Mouse (Mus musculus): ENCODE measurements around the gene Cftr. TPM values are rescaled to one million over a fixed set of nuclear protein-coding genes. Genes with fewer than 3 reads are reported as not detected.
A peak's percentile ranks its signal among the peaks of the same experiment; 100 is the strongest.

The Cftr gene
- polyA plus RNA-seq, 1 experiment from 2014 or later = 7.4 TPM

DNA sequence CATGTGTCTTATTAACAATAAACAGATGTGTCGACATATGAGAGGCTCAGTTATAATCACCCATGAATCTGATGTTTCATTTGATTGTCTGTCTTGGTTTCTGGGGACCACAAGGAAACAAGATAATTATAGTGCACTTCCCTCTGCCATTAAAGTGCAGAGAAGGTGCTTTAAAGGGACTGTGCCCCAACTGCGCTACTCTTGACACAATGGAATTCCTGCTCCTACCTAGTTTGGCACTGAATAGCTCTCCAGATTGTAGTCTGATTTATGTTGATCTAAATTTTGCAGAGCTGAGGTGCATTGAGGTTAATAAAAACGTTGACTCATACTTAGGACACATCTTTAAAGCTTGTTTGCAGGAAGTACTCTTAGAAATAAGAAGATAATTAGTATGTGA lies 132.7 kb downstream of the Cftr start:
- no peak for TF ChIP-seq CTCF (IDR thresholded peaks at IDR 0.05; ENCODE audit: low read depth)
- no peak overlapping the region for H3K4me3 ChIP-seq (ENCODE audit: low read depth, low read length)
- WGBS = 31% methylated on average over 3 of the region's 3 CpGs
- H3K36me3 ChIP-seq (ENCODE audit: control insufficient read depth, insufficient read depth) = no peaks in the 10 kb centered on the region
- no peaks in the 10 kb centered on the region; the same call in 1 of the 2 replicates for H3K4me1 ChIP-seq (replicated peaks; ENCODE audit: control insufficient read depth, insufficient read depth, low read length)
- no peaks in the 10 kb centered on the region for H3K9me3 ChIP-seq (ENCODE audit: control insufficient read depth)
- ATAC-seq = peak; percentile 57; the same call in 1 of the 2 replicates
- no peaks in the 10 kb centered on the region for H3K27me3 ChIP-seq (replicated peaks; ENCODE audit: control insufficient read depth, insufficient read depth, low read length)
- H3K9ac ChIP-seq (ENCODE audit: low read depth, low read length) = no peak overlapping the region
- no peak overlapping the region for H3K4me2 ChIP-seq (replicated peaks; ENCODE audit: low read depth)
- H3K27ac ChIP-seq (ENCODE audit: low read depth, low read length) = no peak overlapping the region

DNA sequence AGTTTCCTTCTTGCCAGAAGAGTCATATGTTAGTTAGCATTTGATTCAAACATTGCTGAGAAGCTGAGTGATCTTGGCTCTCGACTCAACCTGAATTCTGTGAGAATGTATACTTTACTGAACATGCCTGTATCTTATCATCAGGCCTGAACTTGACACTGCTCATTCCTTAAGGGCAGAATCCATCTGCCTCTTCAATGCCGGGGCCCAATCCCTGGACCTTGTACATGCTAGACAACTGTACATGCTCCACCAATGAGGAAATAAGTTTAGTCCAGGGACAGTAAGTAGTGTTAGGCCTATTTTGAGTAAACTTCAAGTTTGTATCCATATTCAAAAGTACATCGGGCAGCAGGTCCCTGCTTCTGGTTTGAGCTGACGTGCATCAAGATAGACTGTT lies 134.6 kb downstream of the Cftr start:
- no peaks in the 10 kb centered on the region; the same call in 1 of the 2 replicates for H3K4me1 ChIP-seq (replicated peaks; ENCODE audit: control insufficient read depth, insufficient read depth, low read length)
- no peak overlapping the region for H3K4me3 ChIP-seq (ENCODE audit: low read depth, low read length)
- H3K27me3 ChIP-seq (replicated peaks; ENCODE audit: control insufficient read depth, insufficient read depth, low read length) = no peaks in the 10 kb centered on the region
- 44% methylated on average over 4 of the region's 4 CpGs for WGBS
- no peak overlapping the region for H3K9ac ChIP-seq (ENCODE audit: low read depth, low read length)
- peak; percentile 64 for ATAC-seq
- TF ChIP-seq CTCF (IDR thresholded peaks at IDR 0.05; ENCODE audit: low read depth) = no peak
- H3K9me3 ChIP-seq (ENCODE audit: control insufficient read depth) = no peaks in the 10 kb centered on the region
- H3K27ac ChIP-seq (ENCODE audit: low read depth, low read length) = peak overlapping the region; percentile 46; the same call in 1 of the 2 replicates
- H3K4me2 ChIP-seq (replicated peaks; ENCODE audit: low read depth) = no peak overlapping the region
- no peaks in the 10 kb centered on the region for H3K36me3 ChIP-seq (ENCODE audit: control insufficient read depth, insufficient read depth)

DNA sequence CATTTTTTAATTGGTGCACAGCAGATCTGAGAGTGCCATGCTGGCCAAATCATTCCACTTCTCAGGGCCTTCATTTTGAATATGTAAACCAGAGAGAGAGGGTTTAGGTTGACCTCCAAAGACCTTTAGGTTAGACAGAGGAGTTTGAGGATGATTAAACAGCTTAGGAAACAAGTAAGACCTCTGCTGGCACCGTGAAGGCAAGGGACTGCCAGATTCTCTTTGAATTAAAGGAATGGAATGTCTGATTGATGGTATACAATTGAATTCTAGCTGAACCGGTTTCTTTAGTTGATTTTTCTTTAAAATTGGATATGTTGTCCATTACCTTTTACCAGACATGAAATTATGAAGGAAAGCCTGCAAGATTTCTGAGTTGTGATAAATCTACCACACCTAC lies 140.5 kb downstream of the Cftr start:
- Histone ChIP-seq H3K9me3 (ENCODE audit: control insufficient read depth) (no peaks in the 10 kb centered on the region), H3K9ac (ENCODE audit: low read depth, low read length) (no peak overlapping the region), H3K27ac (ENCODE audit: low read depth, low read length) (no peak overlapping the region), H3K4me3 (ENCODE audit: low read depth, low read length) (no peak overlapping the region), H3K27me3 (replicated peaks; ENCODE audit: control insufficient read depth, insufficient read depth, low read length) (no peaks in the 10 kb centered on the region), H3K36me3 (ENCODE audit: control insufficient read depth, insufficient read depth) (no peaks in the 10 kb centered on the region), H3K4me1 (replicated peaks; ENCODE audit: control insufficient read depth, insufficient read depth, low read length) (no peaks in the 10 kb centered on the region), H3K4me2 (replicated peaks; ENCODE audit: low read depth) (no peak overlapping the region)
- TF ChIP-seq CTCF (IDR thresholded peaks at IDR 0.05; ENCODE audit: low read depth) = no peak
- WGBS = 18% methylated on average over 2 of the region's 2 CpGs
- no peak for ATAC-seq

DNA sequence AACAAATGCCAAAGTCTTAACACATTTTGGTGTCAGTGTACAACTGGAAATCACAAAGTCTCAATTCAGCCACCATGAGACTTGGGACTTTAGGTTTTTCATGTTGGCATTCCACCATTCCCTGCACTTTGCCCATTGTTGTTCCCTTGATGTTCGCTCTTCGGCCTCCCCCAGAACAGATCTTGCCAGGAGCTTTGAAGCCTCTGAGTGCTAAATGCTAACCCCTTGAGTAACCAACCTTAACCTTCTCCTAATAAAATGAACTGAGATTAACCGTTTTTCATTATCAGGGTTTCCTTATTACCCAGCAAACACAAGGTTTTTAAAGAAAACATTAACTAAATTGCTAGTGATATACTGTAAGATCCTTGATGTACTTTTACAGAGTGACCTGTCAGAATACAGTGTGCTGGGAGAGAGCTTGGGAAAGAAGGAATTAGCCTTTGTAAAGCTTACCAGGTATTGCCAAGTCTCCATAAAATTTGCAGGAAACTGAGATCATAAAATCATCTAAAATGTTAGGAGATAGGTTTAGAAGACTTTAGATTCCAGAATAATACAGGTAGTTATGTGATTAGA lies 144.0 kb downstream of the Cftr start:
- Histone ChIP-seq H3K27me3 (replicated peaks; ENCODE audit: control insufficient read depth, insufficient read depth, low read length) (no peaks in the 10 kb centered on the region), H3K27ac (ENCODE audit: low read depth, low read length) (peak overlapping the region; percentile 46; the same call in 1 of the 2 replicates), H3K4me3 (ENCODE audit: low read depth, low read length) (no peak overlapping the region), H3K4me2 (replicated peaks; ENCODE audit: low read depth) (no peak overlapping the region), H3K36me3 (ENCODE audit: control insufficient read depth, insufficient read depth) (no peaks in the 10 kb centered on the region), H3K9me3 (ENCODE audit: control insufficient read depth) (no peaks in the 10 kb centered on the region), H3K9ac (ENCODE audit: low read depth, low read length) (no peak overlapping the region), H3K4me1 (replicated peaks; ENCODE audit: control insufficient read depth, insufficient read depth, low read length) (0 out of 2 replicates have a peak, but pooled peaks cover 3% of the 10 kb centered on the region)
- TF ChIP-seq CTCF (IDR thresholded peaks at IDR 0.05; ENCODE audit: low read depth) = no peak
- ATAC-seq = peak; percentile 88
- 44% methylated on average over 3 of the region's 3 CpGs for WGBS

DNA sequence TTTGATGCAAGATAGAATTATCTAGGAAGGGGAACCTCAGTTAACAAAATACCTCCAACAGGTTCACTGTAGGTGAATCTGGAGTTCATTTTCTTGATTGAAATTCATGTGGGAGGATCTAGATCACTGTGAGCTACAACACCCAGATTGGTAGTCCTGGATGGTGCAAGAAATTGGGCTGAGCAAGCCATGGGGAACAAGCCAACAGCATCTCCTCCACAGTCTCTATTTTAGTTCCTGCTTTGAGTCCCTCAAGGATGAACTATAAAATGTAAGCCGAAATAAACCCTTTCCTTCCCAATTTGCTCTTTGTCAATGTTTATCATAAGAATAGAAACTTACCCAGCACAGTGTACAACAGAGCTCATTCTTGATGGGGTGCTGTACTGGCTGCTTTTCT lies 152.5 kb downstream of the Cftr start:
- Histone ChIP-seq H3K4me2 (replicated peaks; ENCODE audit: low read depth) (no peak overlapping the region), H3K27me3 (replicated peaks; ENCODE audit: control insufficient read depth, insufficient read depth, low read length) (no peaks in the 10 kb centered on the region), H3K9me3 (ENCODE audit: control insufficient read depth) (no peaks in the 10 kb centered on the region), H3K4me3 (ENCODE audit: low read depth, low read length) (no peak overlapping the region), H3K27ac (ENCODE audit: low read depth, low read length) (no peak overlapping the region), H3K4me1 (replicated peaks; ENCODE audit: control insufficient read depth, insufficient read depth, low read length) (no peaks in the 10 kb centered on the region), H3K36me3 (ENCODE audit: control insufficient read depth, insufficient read depth) (peaks cover 16% of the 10 kb centered on the region; the same call in 1 of the 2 replicates), H3K9ac (ENCODE audit: low read depth, low read length) (no peak overlapping the region)
- ATAC-seq = no peak
- TF ChIP-seq CTCF (IDR thresholded peaks at IDR 0.05; ENCODE audit: low read depth) = no peak
- 89% methylated on average over 1 of the region's 1 CpGs for WGBS

DNA sequence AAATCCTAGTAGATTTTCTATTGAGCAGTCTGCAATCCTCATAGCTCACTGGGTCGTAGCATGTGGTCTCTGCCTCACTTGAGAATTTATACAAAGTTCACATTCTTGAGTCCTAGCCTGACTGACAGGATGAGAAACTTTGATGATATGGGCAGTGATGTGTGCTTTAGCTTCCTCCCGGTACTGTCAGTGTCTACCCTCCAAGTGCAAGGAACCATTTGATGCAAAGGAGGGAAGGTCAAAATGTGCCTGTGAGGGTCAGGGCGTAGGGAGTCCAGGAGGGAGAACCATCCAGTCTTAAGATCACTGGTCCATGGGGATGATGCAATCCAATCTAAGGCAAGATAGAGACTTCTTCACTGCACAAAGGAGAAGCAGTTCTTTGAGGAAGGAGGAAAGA lies 164.9 kb downstream of the Cftr start:
- WGBS = 84% methylated on average over 3 of the region's 3 CpGs

More for the DNA sequence above, 164.9 kb downstream of the Cftr start:
- Histone ChIP-seq H3K4me2 (replicated peaks; ENCODE audit: low read depth) (no peak overlapping the region), H3K36me3 (ENCODE audit: control insufficient read depth, insufficient read depth) (no peaks in the 10 kb centered on the region), H3K4me3 (ENCODE audit: low read depth, low read length) (no peak overlapping the region), H3K9me3 (ENCODE audit: control insufficient read depth) (no peaks in the 10 kb centered on the region), H3K27ac (ENCODE audit: low read depth, low read length) (no peak overlapping the region), H3K9ac (ENCODE audit: low read depth, low read length) (no peak overlapping the region), H3K27me3 (replicated peaks; ENCODE audit: control insufficient read depth, insufficient read depth, low read length) (no peaks in the 10 kb centered on the region), H3K4me1 (replicated peaks; ENCODE audit: control insufficient read depth, insufficient read depth, low read length) (no peaks in the 10 kb centered on the region)
- TF ChIP-seq CTCF (IDR thresholded peaks at IDR 0.05; ENCODE audit: low read depth) = no peak
- ATAC-seq = no peak
